Mouse (Mus musculus) spleen, adult 12 weeks (tissue): ENCODE measurements around the gene Zfp986.
"Not testable (repeated sequence)": the region's sequence is repeated elsewhere in the genome, so short reads cannot be mapped to it uniquely, and the experiment has no call there.

ENCODE experiments used
- DNase-seq: peaks from one replicate; pipeline ENCODE4 v3.0.0; 2022; ENCODE audit warnings: low spot score

The Zfp986 gene

GRCm38 (mm10) chr4:145868494-145868893 is at the start of gene Zfp986:
Gene Zfp986 (plus strand): TSS chr4:145868794.
- not testable (repeated sequence) for DNase-seq

GRCm38 (mm10) chr4:145819946-145820345 is 48.6 kb upstream of the Zfp986 start:
- not testable (repeated sequence) for DNase-seq

DNA sequence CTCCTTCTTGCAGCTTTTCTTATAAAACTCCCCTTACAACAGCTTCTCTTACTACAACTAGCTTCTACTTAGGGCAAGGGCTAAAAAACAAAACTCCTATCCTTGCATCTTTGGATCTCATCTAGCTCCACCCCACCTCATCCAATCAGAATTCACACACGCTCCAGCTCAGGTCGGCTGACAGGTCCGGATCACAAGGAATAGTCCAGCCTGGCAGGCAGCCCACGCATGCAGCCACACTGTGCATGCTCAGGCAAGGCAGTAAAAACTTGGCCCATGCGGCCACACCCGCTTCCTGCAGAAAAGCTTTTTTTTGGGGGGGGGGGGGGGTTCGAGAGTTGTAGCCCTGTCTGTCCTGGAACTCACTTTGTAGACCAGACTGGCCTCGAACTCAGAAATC is 43.0 kb upstream of the Zfp986 start:
- not testable (repeated sequence) for DNase-seq

GRCm38 (mm10) chr4:145831328-145832062 is 37.1 kb upstream of the Zfp986 start:
- DNase-seq, result not testable (repeated sequence)

DNA sequence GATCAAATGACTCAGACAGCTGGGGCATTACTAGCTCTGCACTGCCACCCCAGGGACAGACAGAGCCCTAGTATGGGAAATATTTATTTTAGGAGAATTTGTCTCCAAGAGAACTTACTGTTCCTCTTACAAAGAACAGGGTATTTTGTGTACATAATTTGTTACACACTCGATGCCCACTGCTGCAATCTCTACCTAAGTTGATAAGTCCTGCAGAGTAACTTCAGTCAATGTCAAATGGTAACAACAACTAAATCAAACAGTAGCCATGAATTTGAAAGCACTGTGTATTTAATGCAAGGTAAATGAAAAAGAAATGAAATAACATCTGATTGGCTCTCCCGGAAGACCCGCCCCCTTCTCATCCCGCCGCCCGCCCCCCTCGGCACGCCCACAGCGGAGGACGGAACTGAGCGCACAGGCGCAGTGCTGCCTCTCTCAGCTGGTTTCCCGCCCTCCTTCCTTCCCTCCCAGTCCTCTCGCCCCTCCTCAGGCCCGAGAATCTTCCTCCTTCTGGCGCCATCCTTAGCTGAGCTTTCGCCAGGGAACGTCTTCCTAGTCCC is 32.2 kb upstream of the Zfp986 start:
- not testable (repeated sequence) for DNase-seq

GRCm38 (mm10) chr4:145836863-145837440 is 31.6 kb upstream of the Zfp986 start:
- DNase-seq, result not testable (repeated sequence)

DNA sequence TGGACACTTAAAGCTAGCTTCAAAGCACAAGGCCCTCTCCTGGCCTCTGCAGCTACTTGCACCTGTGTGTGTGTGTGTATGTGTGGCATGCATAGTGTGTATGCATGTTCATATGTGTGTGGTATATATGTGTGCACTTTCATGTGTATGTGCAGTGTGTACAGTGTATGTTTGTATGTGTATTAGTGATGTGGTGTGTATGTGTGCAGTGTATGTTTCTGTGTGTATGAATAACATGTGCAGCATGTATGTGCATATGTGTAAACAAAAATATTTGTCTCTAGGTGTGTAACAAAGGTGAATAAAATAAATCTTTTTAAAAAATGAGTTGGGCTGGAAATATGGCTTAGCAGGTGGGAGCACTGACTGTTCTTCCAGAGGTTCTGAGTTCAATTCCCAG is 21.8 kb upstream of the Zfp986 start:
- not testable (repeated sequence) for DNase-seq

GRCm38 (mm10) chr4:145848183-145848890 is 20.3 kb upstream of the Zfp986 start:
- DNase-seq, result not testable (repeated sequence)

DNA sequence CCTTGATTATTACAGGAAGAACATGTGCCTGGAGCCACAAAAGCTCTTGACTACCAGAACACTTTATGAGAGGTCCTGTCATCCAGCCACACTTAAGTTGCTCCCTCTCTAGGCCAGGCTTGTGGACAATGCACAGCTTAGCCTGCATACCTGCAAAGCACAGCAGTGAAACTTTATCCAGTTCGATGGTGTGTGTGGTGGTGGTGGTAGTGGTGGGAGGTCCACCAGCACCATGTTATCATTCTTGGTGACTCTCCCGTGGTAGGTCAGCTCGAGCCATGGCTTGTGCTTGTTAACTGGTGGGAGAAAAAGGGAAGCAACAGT is 19.7 kb upstream of the Zfp986 start:
- not testable (repeated sequence) for DNase-seq

DNA sequence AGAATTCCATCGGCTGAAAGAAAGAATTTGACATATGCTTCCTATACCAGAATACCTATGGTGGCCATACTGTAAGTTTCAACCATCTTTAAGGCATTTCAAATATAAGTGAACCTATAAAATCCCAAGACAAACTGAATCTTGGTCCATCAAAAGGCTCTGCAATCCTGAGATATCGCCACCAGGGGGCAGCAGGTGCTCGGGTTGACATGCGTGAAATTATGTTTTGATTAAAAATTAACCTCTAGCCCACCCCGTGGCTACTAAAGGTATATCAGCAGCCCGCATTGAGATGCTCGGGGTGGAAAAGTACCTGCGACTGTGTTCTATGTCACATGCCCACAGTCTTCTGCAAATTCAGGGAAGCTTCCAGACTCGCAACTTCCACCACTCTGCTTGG is 17.2 kb upstream of the Zfp986 start:
- DNase-seq, result not testable (repeated sequence)

DNA sequence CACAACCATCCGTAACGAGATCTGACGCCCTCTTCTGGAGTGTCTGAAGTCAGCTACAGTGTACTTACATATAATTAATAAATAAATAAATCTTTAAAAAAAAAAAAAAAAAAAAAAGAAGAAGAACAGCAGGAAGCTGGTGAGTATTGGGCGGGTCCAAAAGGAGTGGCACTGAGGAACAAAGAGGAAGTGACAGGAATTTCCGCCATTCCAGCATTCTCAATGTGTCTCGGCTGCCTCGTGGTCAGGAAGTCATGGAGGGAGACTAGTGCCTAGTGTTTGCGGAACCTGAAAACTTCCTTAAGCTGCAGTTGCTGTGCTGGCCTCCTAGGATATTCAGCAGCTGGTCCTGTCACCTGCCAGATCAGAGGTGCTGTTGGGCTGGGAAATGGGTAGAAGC is 4.7 kb upstream of the Zfp986 start:
- not testable (repeated sequence) for DNase-seq
